Mouse (Mus musculus): ENCODE data around the gene Zbtb8a.

Zbtb8a gene

DNA sequence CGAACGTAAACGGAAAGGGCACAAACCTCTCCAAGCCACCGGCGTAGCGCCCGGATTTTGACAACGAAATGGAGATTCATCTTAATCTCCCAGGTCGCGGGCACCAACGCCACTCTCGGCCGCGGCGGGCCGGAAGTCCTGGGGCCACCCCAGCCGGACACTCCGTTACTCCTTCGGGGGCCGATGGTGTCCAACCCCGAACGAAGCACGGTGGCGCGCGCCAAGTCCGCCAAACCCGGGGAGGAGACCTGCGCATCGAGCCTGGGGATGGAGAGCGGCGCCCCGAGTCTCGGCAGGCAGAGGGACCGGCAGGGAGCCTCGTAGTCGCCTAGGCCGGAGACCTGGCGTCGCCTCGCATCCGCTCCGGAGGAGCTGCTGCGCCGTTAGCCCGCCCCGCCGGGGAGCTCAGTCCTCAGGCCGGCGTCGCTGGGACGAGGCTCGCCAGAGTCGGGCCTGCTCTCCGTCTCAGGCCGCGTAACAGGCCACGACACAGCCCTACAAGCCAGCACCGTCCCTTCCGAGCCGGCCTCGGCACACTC is 43.2 kb downstream of the Zbtb8a start:
- peak in 1 of 2 experiments; percentile 51 for DNase-seq

DNA sequence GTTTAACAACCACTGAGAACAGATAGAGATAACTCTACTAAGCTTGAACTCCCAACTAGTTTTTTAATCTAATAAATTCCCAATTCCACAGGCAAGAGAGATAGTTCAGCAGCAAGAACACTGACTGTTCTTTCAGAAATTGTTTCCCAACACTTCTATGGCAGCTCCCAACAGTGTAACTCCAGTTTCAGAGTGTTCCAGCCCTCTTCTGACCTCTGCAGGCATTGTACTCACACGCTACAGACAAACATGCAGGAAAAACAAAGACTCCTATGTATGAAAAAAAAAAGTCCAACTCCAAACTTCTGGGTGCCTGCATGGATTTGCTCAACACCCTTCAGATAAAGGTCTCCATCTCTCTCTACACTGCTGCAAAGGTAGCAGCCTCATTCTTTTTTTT is 45.1 kb downstream of the Zbtb8a start:
- no peak for DNase-seq

- peak; percentile 41 to 50 for DNase-seq
Measured at GRCm38 (mm10) chr4:129326191-129326590, 51.7 kb downstream of the Zbtb8a start.

DNA sequence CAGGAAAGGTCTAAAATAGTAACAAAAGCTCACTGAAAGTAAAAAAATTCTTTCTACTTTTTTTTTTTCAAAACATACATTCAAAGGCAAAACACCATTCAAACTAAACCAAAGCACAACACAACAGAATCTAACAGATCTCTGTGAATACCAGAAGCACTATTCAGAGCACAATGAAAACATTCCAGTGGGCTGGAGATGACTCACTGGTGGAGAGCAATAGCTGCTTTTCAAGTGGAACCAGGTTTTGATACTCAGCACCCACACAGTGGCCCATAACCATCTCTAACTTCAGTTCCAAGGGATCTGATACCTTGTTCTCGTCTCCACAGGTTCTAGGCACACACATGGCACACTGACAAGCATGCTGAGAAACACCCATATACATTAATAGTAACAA is 53.2 kb downstream of the Zbtb8a start:
- no peak for DNase-seq

- DNase-seq = no peak
Measured at GRCm38 (mm10) chr4:129323491-129323890, 54.4 kb downstream of the Zbtb8a start.

DNA sequence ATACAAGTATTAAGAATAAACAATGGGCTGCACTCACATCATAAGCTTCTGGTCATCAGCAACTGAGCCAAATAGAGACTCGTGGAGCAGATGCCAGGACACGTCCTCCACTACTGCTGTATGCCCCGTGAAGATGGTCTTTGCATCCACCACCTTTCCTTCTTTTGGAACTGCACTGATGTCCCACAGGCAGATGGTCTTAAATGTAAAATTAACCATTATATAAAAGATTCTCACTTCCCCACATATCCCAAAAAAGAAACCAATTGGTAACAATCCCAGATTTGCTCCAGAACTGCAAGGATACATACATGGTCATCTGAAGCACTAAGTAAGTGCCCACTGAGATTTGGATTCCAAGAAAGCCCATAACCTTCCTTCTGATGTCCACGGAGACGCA is 55.9 kb downstream of the Zbtb8a start:
- no peak for DNase-seq

- no peak for DNase-seq
Measured at GRCm38 (mm10) chr4:129320876-129321275, 57.0 kb downstream of the Zbtb8a start.

GRCm38 (mm10) chr4:129313886-129314285 is 64.0 kb downstream of the Zbtb8a start:
- DNase-seq = no peak

GRCm38 (mm10) chr4:129307936-129308335 is 70.0 kb downstream of the Zbtb8a start:
- no peak for DNase-seq

DNA sequence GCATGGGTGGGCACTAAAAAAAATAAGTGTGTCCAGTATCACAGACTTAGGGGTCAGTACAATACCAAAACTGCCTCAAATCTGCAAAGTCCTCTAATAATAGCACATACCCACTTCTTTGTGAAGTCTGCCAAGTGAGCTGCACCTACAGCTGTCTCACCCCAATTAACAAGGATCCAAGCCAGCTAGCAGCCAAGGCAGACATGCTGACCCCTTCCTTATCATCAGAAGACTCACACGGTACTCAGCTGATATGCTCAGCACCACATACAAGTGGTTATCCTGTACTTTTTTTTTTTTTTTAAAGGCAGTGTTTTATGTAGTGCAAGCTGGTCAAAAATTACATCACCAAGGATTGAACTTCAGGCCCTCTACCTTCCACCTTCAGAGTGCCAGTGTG is 73.6 kb downstream of the Zbtb8a start:
- no peak for DNase-seq

DNA sequence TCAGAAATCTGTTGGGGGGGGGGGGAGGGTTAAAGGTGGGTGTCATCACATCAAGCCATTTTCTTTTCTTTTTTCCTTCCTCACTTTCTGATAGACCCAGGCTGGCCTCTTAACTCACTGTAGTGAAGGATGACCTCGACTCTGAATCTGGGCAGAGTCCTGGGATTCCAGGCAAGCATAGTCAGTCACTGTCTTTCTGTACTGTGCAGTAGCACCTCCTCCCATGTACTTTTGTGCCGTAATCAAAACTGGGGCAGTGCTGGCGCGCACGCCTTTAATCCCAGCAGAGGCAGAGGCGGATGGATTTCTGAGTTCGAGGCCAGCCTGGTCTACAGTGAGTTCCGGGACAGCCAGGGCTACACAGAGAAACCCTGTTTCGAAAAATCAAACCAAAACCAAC is 74.1 kb downstream of the Zbtb8a start:
- DNase-seq = peak; percentile 11 to 41
